Mouse (Mus musculus): ENCODE results near the gene Plcd3. TPM values are rescaled to one million over a fixed set of nuclear protein-coding genes. Genes with fewer than 3 reads are reported as not detected.
A peak's percentile ranks its signal among the peaks of the same experiment; 100 is the strongest.

Gene Plcd3
- polyA plus RNA-seq, 1 experiment from 2014 or later = 3.1 TPM

DNA sequence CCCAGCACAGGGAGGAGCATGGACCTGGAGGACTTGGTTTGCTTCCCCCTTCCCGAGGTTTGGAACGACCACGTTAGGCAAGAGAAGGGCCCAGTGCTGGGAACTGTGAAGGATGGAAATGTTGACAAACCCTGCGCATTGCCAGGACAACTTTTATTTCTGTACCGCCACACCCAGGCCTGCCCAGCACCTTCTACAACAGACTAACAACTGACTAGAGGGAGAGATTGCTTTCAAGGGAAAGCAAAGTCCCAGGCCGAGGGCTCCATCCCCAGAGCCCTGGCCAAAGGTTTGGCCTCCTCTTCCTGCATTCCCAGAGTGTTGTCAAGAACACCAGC lies 39.3 kb upstream of the Plcd3 start:
- Histone ChIP-seq H3K4me1 (replicated peaks; ENCODE audit: control insufficient read depth, insufficient read depth, low read length) (peaks cover 30% of the 10 kb centered on the region), H3K27me3 (ENCODE audit: control insufficient read depth, insufficient read depth, low read depth, low read length) (no peaks in the 10 kb centered on the region), H3K27ac (ENCODE audit: low read length) (peak overlapping the region; percentile 95), H3K9me3 (ENCODE audit: control insufficient read depth, low read length) (no peaks in the 10 kb centered on the region), H3K4me3 (ENCODE audit: low read length) (no peak overlapping the region), H3K36me3 (ENCODE audit: control insufficient read depth, insufficient read depth, low read length) (peaks cover 8% of the 10 kb centered on the region; the same call in 1 of the 2 replicates), H3K9ac (ENCODE audit: low read length) (peak overlapping the region; percentile 50; the same call in 1 of the 2 replicates), H3K4me2 (ENCODE audit: low read depth, low read length) (no peak overlapping the region)
- ATAC-seq (ENCODE audit: low read depth) = no peak; the same call in none of the 2 replicates
- 34% methylated on average over 6 of the region's 6 CpGs for WGBS

DNA sequence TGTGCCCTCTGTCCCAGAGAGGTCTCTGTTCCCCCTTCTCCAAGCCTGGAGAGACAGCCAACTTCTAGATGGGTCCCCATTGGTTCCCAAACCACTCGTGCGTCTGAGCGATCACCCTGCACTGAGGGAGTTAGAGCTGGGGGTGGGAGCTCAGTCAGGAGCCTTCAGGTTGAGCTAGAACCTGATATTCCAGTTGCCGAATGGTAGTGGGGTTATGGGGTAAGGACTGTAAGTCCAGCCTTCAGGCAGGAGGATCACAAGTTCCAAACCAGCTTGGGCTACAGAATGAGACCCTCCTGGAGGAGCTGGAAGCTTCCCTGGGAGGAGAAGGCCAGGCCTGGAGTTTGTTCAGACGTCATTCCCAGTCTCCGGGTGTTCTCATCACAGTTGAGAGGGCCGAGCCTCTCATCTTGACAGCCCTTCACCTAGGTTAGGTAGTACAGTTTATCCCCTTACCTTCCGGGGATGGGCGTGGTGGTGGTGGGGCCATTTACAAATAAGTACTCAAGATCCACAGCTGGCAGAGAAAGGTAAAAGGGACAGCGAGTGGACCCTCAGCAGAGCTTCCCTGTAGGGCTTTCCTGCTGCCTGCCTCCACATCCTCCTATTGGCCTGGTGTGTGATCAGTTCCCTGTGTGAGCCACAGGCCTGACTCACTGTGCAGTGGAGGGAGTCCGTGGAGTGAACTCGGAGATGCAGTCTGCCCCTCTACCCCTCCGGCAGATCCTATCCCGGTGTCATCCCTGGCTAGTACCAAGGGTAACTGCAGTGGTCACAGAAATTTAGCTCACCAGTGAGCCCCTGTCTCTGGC lies 38.7 kb upstream of the Plcd3 start:
- H3K9ac ChIP-seq (ENCODE audit: low read length) = no peak overlapping the region
- peak overlapping the region; percentile 95 for H3K27ac ChIP-seq (ENCODE audit: low read length)
- peaks cover 8% of the 10 kb centered on the region; the same call in 1 of the 2 replicates for H3K36me3 ChIP-seq (ENCODE audit: control insufficient read depth, insufficient read depth, low read length)
- H3K4me2 ChIP-seq (ENCODE audit: low read depth, low read length) = no peak overlapping the region
- 79% methylated on average over 14 of the region's 14 CpGs for WGBS
- no peaks in the 10 kb centered on the region for H3K9me3 ChIP-seq (ENCODE audit: control insufficient read depth, low read length)
- no peaks in the 10 kb centered on the region for H3K27me3 ChIP-seq (ENCODE audit: control insufficient read depth, insufficient read depth, low read depth, low read length)
- ATAC-seq (ENCODE audit: low read depth) = no peak
- H3K4me3 ChIP-seq (ENCODE audit: low read length) = no peak overlapping the region
- peaks cover 30% of the 10 kb centered on the region for H3K4me1 ChIP-seq (replicated peaks; ENCODE audit: control insufficient read depth, insufficient read depth, low read length)

- WGBS = 72% methylated on average over 8 of the region's 8 CpGs
- Histone ChIP-seq H3K27me3 (ENCODE audit: control insufficient read depth, insufficient read depth, low read depth, low read length) (no peaks in the 10 kb centered on the region), H3K27ac (ENCODE audit: low read length) (no peak overlapping the region), H3K4me3 (ENCODE audit: low read length) (no peak overlapping the region), H3K36me3 (ENCODE audit: control insufficient read depth, insufficient read depth, low read length) (peaks cover 8% of the 10 kb centered on the region; the same call in 1 of the 2 replicates), H3K9me3 (ENCODE audit: control insufficient read depth, low read length) (no peaks in the 10 kb centered on the region), H3K4me1 (replicated peaks; ENCODE audit: control insufficient read depth, insufficient read depth, low read length) (peaks cover 19% of the 10 kb centered on the region), H3K9ac (ENCODE audit: low read length) (no peak overlapping the region), H3K4me2 (ENCODE audit: low read depth, low read length) (no peak overlapping the region)
- no peak for ATAC-seq (ENCODE audit: low read depth)
Observed at GRCm38 (mm10) chr11:103136039-103136577, 34.6 kb upstream of the Plcd3 start.

- Histone ChIP-seq H3K4me2 (ENCODE audit: low read depth, low read length) (no peak overlapping the region), H3K4me1 (replicated peaks; ENCODE audit: control insufficient read depth, insufficient read depth, low read length) (peaks cover 19% of the 10 kb centered on the region)
- 68% methylated on average over 3 of the region's 3 CpGs for WGBS
Observed at GRCm38 (mm10) chr11:103134221-103134620, 32.8 kb upstream of the Plcd3 start.

GRCm38 (mm10) chr11:103133456-103134185 lies 32.2 kb upstream of the Plcd3 start:
- Histone ChIP-seq H3K4me1 (replicated peaks; ENCODE audit: control insufficient read depth, insufficient read depth, low read length) (peaks cover 19% of the 10 kb centered on the region), H3K9me3 (ENCODE audit: control insufficient read depth, low read length) (no peaks in the 10 kb centered on the region), H3K27me3 (ENCODE audit: control insufficient read depth, insufficient read depth, low read depth, low read length) (no peaks in the 10 kb centered on the region), H3K9ac (ENCODE audit: low read length) (peak overlapping the region; percentile 60), H3K27ac (ENCODE audit: low read length) (peak overlapping the region; percentile 54), H3K36me3 (ENCODE audit: control insufficient read depth, insufficient read depth, low read length) (peaks cover 4% of the 10 kb centered on the region; the same call in 1 of the 2 replicates), H3K4me2 (ENCODE audit: low read depth, low read length) (peak overlapping the region; percentile 52), H3K4me3 (ENCODE audit: low read length) (peak overlapping the region; percentile 29)
- no peak for ATAC-seq (ENCODE audit: low read depth)
- 42% methylated on average over 6 of the region's 6 CpGs for WGBS

More at GRCm38 (mm10) chr11:103134221-103134620, 32.8 kb upstream of the Plcd3 start:
- H3K36me3 ChIP-seq (ENCODE audit: control insufficient read depth, insufficient read depth, low read length) = peaks cover 8% of the 10 kb centered on the region; the same call in 1 of the 2 replicates
- no peak overlapping the region for H3K27ac ChIP-seq (ENCODE audit: low read length)
- H3K9ac ChIP-seq (ENCODE audit: low read length) = peak overlapping the region; percentile 60; the same call in 1 of the 2 replicates
- no peaks in the 10 kb centered on the region for H3K9me3 ChIP-seq (ENCODE audit: control insufficient read depth, low read length)
- no peak for ATAC-seq (ENCODE audit: low read depth)
- H3K4me3 ChIP-seq (ENCODE audit: low read length) = no peak overlapping the region
- H3K27me3 ChIP-seq (ENCODE audit: control insufficient read depth, insufficient read depth, low read depth, low read length) = no peaks in the 10 kb centered on the region

- Histone ChIP-seq H3K9me3 (ENCODE audit: control insufficient read depth, low read length) (no peaks in the 10 kb centered on the region), H3K4me2 (ENCODE audit: low read depth, low read length) (peak overlapping the region; percentile 71), H3K36me3 (ENCODE audit: control insufficient read depth, insufficient read depth, low read length) (no peaks in the 10 kb centered on the region), H3K4me3 (ENCODE audit: low read length) (peak overlapping the region; percentile 97), H3K4me1 (replicated peaks; ENCODE audit: control insufficient read depth, insufficient read depth, low read length) (peaks cover 19% of the 10 kb centered on the region), H3K27me3 (ENCODE audit: control insufficient read depth, insufficient read depth, low read depth, low read length) (no peaks in the 10 kb centered on the region), H3K9ac (ENCODE audit: low read length) (peak overlapping the region; percentile 100), H3K27ac (ENCODE audit: low read length) (peak overlapping the region; percentile 99)
- peak; percentile 96 for ATAC-seq (ENCODE audit: low read depth)
- 0% methylated on average over 52 of the region's 58 CpGs for WGBS
Observed at GRCm38 (mm10) chr11:103132576-103133455, 31.4 kb upstream of the Plcd3 start.

- ATAC-seq (ENCODE audit: low read depth) = peak; percentile 57
- Histone ChIP-seq H3K4me1 (replicated peaks; ENCODE audit: control insufficient read depth, insufficient read depth, low read length) (peaks cover 19% of the 10 kb centered on the region), H3K4me3 (ENCODE audit: low read length) (peak within 1 kb of the TSS; percentile 97), H3K9ac (ENCODE audit: low read length) (peak within 1 kb of the TSS; percentile 100), H3K36me3 (ENCODE audit: control insufficient read depth, insufficient read depth, low read length) (no peaks in the 10 kb centered on the region), H3K9me3 (ENCODE audit: control insufficient read depth, low read length) (no peaks in the 10 kb centered on the region), H3K4me2 (ENCODE audit: low read depth, low read length) (peak within 1 kb of the TSS; percentile 71), H3K27me3 (ENCODE audit: control insufficient read depth, insufficient read depth, low read depth, low read length) (no peaks in the 10 kb centered on the region), H3K27ac (ENCODE audit: low read length) (peak within 1 kb of the TSS; percentile 99)
- under 1% methylated on average over 39 of the region's 39 CpGs for WGBS
Observed at GRCm38 (mm10) chr11:103131701-103132575, 30.5 kb upstream of the Plcd3 start, which contains the start of gene Hexim2. TSS of gene Hexim2 (plus strand) at chr11:103132429.

DNA sequence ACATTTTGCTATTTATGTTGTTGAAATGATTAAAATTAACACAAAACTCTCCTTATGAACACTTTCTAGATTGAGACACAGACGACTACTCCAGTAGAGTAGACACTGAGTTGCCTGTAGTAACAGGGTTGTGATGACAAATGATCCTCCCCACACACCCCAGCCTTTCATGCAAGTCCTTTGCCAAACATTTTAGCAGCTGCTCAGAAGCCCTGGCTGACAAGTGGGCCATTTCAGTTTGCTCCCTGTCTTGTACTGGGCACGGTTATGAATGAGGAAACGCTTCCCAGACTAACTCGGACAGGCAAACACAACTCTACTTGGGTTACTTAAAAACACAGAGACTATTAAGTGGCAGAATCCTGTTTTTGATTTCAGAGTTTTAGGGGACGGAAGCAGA lies 18.9 kb upstream of the Plcd3 start:
- Histone ChIP-seq H3K4me3 (ENCODE audit: low read length) (no peak overlapping the region), H3K4me1 (replicated peaks; ENCODE audit: control insufficient read depth, insufficient read depth, low read length) (peaks cover 4% of the 10 kb centered on the region), H3K4me2 (ENCODE audit: low read depth, low read length) (no peak overlapping the region), H3K9ac (ENCODE audit: low read length) (no peak overlapping the region), H3K27ac (ENCODE audit: low read length) (no peak overlapping the region), H3K36me3 (ENCODE audit: control insufficient read depth, insufficient read depth, low read length) (no peaks in the 10 kb centered on the region), H3K9me3 (ENCODE audit: control insufficient read depth, low read length) (no peaks in the 10 kb centered on the region), H3K27me3 (ENCODE audit: control insufficient read depth, insufficient read depth, low read depth, low read length) (no peaks in the 10 kb centered on the region)
- no peak for ATAC-seq (ENCODE audit: low read depth)
- WGBS = 44% methylated on average over 5 of the region's 5 CpGs

Data from lung, embryonic 16.5 days (tissue).